Mouse (Mus musculus) heart, postnatal 10 days (tissue): ENCODE data around the gene Lingo1. TPM values are rescaled to one million over a fixed set of nuclear protein-coding genes. Genes with fewer than 3 reads are reported as not detected.

Experiments
- DNase-seq, 2 experiments: peaks; one replicate each; pipeline ENCODE4 v3.0.0; 2021
- intact Hi-C: fragments of 180-260 bp; cut with DNase I; formaldehyde crosslinking; loops from one replicate; pipeline ENCODE4 v1.15.1; 2025
- total RNA-seq, 2 experiments: library from RNA; stranded (reverse); gene quantifications; 2 replicates each; pipeline ENCODE4 v1.2.3; 2021

Lingo1 gene
- total RNA-seq, 2 experiments from 2014 or later = 2.1 to 2.3 TPM

GRCm38 (mm10) chr9:56784576-56784975, 11.7 kb downstream of the Lingo1 start:
- DNase-seq = no peak
- intact Hi-C loops = no loop called here

GRCm38 (mm10) chr9:56776881-56777801, 19.1 kb downstream of the Lingo1 start:
- no peak for DNase-seq
- intact Hi-C loops = no loop called here

GRCm38 (mm10) chr9:56775161-56775934, 20.9 kb downstream of the Lingo1 start:
- intact Hi-C loops = no loop called here
- DNase-seq = no peak

- peak; percentile 38 to 60 for DNase-seq
- intact Hi-C loops = loop anchor here (5.0 kb wide), 1 partner anchor 137 kb away; no protein-coding TSS in a partner anchor
Measured at GRCm38 (mm10) chr9:56774231-56774630, 22.0 kb downstream of the Lingo1 start.

GRCm38 (mm10) chr9:56773666-56774065, 22.6 kb downstream of the Lingo1 start:
- no peak for DNase-seq
- intact Hi-C loops = loop anchor here (5.0 kb wide), 1 partner anchor 136 kb away; no protein-coding TSS in a partner anchor

- DNase-seq = peak; percentile 17 to 31
- intact Hi-C loops = no loop called here
Measured at GRCm38 (mm10) chr9:56767653-56768136, 28.6 kb downstream of the Lingo1 start.

GRCm38 (mm10) chr9:56766629-56767357, 29.5 kb downstream of the Lingo1 start:
- no peak for DNase-seq
- intact Hi-C loops = no loop called here

DNA sequence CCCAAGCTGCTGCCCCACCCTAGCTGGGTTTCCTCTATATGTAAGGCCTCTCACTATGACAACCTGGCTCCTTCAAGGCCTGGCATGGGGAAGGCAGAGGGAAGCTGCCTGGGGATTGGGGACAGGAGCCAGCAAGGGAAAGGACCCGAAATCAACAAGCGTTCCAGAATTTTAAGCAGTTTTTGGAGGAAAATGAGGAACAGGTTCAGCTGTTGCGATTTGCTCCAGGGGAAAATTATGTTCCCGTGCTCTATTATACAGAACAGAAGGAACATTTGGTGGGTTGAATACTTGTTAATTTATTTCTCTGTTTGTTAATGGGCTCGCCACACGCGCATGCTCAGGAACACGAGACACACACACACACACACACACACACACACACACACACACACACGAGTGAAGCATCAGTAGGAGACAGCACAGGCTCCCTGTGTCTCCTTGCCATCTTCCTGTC, 34.1 kb downstream of the Lingo1 start:
- DNase-seq = no peak
- intact Hi-C loops = no loop called here

DNA sequence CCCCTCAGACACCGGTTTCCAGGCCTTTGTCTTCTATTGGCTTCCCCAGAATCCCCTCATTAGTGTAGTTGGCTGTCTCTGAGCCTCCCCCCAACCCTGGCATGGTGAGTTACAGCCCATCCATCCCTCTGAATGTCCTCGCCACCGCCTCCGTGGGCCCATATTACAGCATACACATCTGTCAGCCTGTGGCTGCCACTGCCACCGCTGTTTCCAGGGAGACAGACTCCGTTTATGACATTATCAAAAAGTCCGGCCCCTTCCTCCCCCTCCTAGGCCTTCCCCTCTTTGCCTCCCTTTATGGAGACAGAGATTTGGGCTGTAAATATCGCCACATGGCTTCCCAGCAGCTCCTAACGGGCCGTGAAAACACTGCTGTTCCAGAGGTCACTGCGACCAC, 38.5 kb downstream of the Lingo1 start:
- peak in 1 of 2 experiments; percentile 10 for DNase-seq
- intact Hi-C loops = no loop called here

- DNase-seq = no peak
- intact Hi-C loops = no loop called here
Measured at GRCm38 (mm10) chr9:56755119-56755518, 41.1 kb downstream of the Lingo1 start.

DNA sequence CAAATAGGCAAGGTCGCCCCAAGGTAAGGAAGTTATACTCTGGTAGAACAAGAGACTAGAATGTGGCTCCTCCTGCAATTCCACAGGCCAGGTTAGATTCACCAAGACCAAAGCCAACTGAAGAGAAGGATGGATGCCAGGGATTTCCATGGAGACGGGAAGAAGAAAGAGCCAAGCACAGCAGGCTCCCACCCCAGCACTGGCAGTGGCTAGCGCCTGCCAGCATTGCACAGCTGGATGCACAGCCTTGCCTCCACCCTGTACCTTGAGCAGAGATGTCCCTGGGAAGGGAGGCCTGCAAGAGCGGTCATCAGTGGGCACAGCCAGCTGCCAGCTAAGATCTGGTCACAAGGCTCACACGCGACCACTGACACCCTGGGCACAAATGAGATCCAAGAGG, 42.9 kb downstream of the Lingo1 start:
- intact Hi-C loops = no loop called here
- DNase-seq = no peak

DNA sequence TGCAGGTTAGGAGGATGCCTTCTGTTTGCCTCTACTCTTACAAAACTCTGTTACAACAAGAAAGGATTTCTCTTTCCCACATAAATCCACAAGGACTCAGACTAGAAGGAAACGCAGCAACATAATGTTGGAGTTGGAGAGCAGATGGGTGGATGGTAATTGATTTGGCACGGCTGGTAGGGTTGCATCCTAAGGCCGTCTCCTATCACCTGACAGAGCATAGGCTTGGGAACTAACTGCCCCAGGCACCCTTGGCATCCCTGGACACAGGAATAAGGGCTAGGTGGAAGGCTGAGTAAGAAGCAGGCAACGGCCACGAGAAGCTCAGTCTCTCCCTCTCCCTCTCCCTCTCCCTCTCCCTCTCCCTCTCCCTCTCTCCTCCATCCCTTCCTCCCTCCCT, 48.2 kb downstream of the Lingo1 start:
- DNase-seq = no peak
- intact Hi-C loops = no loop called here

DNA sequence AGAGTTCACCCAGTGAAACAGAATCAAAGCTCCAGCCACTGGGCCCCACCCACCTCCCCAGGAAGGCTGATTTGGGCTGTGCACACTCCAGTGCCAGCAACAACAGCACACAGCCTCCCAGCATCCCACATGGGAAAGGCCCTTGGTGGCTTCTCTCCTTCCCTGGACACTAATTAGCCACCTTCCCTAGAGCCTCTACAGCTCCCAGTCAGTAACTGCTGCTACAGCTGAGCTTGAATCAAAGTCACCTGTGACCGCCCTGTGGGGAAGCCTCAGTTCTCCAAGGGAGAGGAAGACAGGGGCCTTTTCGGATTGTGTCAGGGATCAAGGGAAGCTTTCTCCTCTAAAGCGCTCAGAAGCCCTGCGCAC, 49.4 kb downstream of the Lingo1 start:
- intact Hi-C loops = no loop called here
- no peak for DNase-seq

- DNase-seq = no peak
Measured at GRCm38 (mm10) chr9:56746195-56746925, 49.9 kb downstream of the Lingo1 start.

DNA sequence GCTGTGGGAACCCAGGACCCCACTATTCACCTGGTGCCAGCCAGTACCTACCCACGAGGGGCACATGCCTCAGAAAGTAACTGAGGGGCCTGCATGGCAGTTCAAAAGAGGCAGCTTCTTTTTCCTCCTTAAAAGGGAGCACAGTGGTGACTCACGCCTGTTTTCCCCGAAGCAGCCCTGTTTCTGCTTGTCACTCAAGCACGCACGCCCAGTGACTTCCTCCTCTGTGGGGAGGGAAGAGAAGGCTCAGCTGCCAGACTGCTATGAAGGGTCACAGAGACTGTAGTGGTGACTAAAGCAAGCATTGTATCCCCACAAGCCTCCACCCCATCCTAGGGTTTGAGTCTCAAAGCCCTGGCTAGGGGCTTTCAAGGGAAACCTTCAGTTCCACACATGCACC, 51.9 kb downstream of the Lingo1 start:
- intact Hi-C loops = no loop called here
- peak in 1 of 2 experiments; percentile 20 for DNase-seq

More at GRCm38 (mm10) chr9:56746195-56746925, 49.9 kb downstream of the Lingo1 start:
- intact Hi-C loops = no loop called here

DNA sequence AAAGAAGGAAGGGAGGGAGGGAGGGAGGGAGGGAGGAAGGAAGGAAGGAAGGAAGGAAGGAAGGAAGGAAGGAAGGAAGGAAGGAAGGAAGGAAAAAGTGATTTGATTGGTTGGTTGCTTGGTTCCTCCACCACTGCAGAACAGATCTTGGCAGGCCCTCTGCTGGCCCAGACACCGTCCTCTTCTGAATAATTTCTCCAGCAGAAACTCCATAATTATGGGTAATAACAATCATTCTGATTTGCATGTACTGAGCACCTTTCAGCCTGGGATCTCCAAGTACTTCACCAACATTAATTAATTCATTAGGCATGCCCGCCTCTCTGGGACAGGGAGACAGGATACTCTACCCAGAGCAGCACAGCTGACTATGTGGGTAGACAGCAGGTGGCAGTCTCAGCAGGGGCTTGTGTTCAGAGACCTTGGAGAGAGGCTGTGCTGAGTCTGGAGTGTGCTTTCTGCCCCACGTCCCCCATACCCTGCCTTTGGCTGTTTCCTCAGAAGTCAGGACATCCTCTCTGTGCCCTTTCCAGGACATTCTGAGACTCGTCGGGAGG, 57.0 kb downstream of the Lingo1 start:
- intact Hi-C loops = no loop called here

GRCm38 (mm10) chr9:56738261-56739171, 57.8 kb downstream of the Lingo1 start:
- peak; percentile 58 to 79 for DNase-seq
- intact Hi-C loops = no loop called here

More for the DNA sequence above, 57.0 kb downstream of the Lingo1 start:
- no peak for DNase-seq

GRCm38 (mm10) chr9:56734398-56734797, 61.9 kb downstream of the Lingo1 start:
- intact Hi-C loops = loop anchor here (5.0 kb wide), 1 partner anchor 63 kb away; the partner anchor contains the start of gene Lingo1
- no peak for DNase-seq
